Mouse (Mus musculus) adrenal gland, adult (tissue): ENCODE data around the gene Sh3pxd2a.
"Not testable (repeated sequence)": the region's sequence is repeated elsewhere in the genome, so short reads cannot be mapped to it uniquely, and the experiment has no call there.

Experiments used
- DNase-seq, 2 experiments: peaks; one replicate each; pipeline ENCODE4 v3.0.0; 2022 to 2023; ENCODE audit warnings: low spot score in 1 of 2; ENCODE audit not compliant: inconsistent age in 2 of 2

The Sh3pxd2a gene

DNA sequence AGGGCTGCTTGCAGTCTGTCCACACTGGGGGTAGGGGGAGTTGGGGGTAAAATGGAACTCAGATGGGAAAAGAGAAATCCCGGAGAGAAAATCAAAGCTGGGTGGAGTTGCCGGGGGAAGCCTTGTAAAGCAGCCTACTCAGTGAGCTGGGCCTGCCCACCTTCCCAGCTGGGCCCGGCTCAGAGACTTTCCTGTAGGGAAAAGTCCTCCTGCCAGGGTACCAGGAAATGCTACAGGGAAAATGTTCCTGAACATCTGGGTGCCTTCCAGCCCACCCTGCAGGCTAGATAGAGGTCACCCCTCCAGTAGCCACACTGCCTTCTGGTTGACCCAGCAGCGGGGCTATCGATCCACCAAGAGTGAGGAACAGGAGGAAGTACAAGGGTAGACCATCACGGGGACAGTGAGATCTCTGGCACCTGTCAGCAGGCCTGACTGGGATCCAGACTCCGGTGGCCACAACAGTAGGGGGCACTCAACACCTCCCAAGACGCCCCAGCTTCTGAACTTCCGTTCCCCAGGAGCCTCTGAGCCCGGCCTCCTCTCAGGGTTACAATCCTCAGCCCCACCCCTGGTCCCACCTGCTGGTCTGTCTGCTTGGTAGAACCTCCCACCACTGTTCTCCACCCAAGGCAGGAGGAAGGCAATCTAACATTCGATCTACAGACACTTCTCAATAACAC is 51.5 kb downstream of the Sh3pxd2a start:
- no peak for DNase-seq

DNA sequence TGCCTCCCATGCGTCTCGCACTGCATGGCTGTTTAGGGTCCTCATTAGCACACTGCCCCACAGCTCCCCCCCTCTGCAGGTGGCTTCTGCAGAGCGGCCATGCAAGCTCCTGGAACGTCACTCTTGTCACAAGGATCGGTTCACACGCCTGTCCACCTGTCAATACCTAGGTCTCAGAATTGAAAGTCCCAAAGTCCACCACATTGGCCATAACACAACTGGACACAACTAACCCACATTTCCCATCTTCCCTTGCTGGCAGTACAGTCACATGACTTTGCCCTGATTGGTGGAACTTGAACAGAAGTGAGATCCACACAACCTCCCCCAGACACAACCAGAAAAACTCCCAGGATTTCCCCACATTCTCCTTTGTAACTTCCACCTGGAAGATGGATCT is 53.9 kb downstream of the Sh3pxd2a start:
- no peak for DNase-seq

DNA sequence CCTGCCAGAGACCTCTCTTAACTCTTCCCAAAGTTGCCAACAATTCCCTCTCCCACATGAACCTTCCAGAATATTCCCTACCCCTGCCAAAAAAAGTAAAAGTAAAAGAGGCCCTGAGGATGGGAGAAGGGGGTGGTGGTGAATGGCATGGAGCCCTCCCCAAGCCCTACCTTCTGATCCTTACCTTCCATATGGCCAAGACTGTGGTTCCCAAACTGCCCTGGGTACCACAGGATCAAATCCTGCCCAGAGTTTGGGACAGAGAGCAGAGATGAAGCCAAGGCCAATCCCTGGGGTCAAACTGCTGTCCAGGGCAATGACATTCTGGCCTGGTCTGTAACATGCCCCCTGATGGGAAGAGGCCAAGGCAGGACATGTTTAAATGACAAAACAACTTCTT is 55.1 kb downstream of the Sh3pxd2a start:
- no peak for DNase-seq

DNA sequence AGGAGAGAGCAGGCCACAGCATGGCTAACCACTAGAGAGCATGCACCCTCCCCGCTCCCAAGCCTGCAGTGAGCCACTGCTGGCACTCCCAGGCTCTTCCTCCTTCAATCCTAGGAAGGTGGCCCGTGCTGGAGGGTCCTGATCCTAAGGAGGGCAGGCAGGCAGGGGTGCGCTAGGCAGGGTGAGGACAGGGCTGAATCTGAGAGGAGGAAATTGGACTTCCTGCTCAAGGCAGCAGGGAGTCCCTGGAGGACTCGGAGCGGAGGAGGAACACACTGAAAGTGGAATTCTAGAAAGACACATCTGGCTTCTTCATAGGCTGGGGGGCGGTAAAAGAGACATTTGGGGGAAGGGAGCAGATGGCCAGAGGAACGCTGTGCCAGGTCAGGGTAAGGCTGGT is 55.5 kb downstream of the Sh3pxd2a start:
- no peak for DNase-seq

DNA sequence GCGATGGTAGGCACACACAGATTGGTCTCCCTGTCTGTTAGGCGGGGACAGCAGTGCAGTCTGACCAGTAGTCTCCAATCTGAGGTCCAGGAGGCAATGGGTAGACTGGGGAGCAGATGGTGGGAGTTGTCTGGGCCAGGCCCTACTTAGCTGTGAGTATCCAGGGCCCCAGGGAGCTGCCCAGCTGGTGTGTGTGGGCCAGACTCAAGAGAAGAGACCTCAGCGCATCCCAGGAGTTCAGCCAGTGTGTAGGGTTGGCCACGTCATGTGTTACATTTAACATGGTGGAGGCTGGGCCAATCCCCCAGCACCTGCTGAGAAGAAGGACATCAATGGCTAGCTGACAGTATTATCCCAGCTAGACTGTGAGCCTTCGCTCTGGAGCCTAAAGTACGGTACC is 56.9 kb downstream of the Sh3pxd2a start:
- DNase-seq, result no peak

DNA sequence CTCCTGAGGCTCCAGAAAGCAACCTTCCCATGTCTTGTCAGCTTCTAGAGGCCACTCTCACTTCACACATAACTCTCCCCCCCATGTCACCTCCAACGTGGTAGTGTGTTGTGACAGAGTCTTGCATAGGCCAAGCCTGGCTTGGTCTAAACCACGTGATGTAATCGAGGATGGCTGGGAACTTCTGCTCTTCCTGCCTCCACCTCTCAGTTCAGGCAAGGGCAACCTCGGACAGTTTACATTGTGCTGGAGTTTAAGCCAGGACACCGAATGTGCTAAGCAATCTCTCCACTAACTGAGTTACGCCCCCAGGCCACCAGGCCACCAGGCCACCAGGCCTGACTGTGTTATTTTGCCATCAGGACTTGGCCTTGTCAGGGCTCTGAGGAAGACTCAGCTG is 57.7 kb downstream of the Sh3pxd2a start:
- DNase-seq, result no peak

DNA sequence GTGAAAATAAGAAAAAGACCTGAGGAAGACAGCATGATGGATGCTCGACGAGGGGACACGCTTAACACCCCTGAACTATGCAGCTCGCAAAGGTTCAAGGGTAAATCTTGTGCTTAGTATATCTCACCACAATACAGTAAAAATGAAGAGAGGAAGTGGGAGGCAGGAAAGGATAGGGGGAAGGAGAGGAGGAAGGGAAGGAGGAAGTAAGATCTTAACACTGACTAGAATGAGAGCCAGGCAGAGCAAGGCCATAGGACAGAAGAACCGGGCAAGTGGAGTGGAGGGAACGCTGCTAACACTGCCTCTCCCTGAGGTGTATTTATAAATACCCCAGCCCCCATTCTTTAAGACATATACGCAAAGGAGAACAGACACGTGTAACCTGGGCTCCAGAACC is 58.7 kb downstream of the Sh3pxd2a start:
- DNase-seq, result no peak

DNA sequence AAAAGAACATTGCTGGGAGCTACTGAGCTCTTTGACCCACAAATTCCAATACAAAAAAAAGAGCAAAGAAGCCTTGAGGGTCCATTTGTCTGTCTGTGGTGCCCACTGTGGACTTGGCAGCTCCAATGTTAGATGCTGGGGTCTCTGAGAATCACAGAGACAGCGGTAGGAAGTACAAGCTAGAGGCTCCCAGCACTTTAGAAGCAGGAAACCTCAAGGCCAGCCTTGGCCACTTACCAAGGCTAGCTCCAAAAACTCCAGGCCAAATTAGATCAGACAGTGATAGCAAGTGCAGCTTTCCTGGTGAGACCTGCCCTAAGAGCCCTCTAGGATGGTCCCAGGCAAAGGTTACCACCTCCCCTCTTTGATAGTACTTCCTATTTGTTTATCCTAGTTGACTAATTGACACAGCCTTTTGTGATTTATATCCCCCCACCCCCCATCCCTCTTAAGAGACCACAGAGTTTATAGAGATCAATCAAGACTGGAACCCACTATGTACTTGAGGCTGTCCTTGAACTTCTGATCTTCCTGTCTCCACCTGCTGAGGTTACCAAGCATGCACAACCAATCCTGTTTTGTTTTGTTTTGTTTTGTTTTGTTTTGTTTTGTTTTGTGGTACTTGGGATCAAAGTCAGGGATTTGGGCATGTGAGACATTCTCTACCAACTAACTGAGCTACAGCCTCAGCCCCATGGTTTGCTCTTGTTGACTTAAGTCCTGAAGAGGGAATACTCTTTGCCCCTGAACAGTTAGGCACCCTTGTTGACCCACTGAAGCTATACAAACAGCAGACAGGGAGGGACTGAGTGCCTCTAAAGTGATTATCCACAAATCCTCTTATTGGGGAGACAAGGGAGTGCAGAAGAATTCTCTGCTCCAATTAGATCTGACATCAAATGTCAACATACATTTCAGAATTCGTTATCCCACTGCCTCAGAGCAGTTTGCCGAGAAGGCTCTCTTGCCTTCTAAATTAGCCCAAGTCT is 60.5 kb downstream of the Sh3pxd2a start:
- peak; percentile 40 to 69 for DNase-seq

DNA sequence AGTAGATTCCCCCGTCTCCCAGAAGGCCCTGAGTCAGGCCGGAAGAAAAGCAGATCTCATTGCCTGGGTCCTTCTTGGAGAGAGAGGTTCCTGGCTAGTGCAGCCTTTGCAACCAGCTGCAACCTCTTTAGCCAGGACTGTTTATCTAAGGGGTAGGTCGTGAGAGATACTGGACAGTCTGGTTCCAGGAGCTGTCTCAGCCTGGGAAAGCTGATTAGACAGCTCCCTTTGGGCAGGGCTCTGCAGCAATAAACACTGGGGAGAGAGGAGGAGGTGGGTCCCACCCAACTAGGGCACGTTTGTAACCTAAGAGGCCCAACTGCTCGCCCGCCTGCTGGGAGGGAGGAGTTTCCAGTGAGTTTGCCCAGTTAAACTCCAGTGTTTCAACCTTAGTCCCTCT is 61.2 kb downstream of the Sh3pxd2a start:
- DNase-seq, result peak in 1 of 2 experiments; percentile 38

DNA sequence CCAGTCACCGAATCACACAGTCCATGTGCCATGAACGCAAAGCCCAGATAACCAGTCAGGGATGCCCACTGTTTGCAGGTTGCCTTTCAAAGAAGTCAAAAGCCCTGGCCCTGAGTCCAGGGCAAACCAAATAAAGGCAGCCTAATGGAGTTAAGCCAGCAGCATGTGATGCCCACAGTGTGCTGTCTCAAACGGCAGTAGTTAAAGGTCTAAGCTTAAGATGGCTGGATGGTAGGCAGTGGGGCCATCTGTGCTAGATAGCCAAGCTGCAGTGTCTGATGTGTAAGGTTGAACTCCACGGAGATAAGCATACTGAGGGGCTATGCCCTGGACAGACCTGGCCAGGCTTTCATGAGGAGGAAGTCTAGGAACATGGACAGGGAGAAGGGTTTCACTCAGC is 61.7 kb downstream of the Sh3pxd2a start:
- DNase-seq, result no peak

DNA sequence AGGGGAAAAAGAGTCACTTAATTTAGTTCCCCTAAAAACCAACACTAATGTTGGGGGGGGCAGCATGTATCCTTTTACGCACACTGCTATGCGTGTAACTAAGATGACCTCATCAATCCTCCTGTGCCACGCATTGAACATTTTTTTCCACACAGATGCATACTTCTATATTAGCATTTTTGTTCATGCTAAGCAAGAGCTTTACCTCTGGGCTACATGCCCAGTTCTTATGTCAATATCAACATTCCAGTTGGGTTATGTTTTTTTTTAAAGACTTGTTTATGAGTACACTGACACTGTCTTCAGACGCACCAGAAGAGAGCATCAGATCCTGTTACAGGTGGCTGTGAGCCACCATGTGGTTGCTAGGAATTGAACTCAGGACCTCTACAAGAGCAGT is 64.5 kb downstream of the Sh3pxd2a start:
- no peak for DNase-seq

DNA sequence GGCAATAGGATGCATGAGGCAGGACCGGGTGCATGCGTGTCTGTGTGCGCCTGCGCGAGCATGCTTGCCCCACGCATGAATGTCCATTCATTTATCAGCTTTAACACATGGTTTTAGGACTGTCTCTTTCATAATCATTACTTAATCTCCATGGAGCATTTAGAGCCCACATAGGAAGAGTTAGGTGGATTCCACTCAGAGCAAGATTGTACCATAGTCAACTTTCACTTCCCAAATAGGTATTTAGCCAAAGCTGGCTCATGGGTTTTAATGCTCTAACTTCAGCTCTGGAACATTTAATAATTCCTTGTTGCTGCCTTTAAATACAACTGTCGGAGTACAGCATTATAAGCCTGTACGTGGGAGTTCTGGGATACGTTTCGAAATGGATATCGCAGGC is 65.2 kb downstream of the Sh3pxd2a start:
- DNase-seq, result no peak

DNA sequence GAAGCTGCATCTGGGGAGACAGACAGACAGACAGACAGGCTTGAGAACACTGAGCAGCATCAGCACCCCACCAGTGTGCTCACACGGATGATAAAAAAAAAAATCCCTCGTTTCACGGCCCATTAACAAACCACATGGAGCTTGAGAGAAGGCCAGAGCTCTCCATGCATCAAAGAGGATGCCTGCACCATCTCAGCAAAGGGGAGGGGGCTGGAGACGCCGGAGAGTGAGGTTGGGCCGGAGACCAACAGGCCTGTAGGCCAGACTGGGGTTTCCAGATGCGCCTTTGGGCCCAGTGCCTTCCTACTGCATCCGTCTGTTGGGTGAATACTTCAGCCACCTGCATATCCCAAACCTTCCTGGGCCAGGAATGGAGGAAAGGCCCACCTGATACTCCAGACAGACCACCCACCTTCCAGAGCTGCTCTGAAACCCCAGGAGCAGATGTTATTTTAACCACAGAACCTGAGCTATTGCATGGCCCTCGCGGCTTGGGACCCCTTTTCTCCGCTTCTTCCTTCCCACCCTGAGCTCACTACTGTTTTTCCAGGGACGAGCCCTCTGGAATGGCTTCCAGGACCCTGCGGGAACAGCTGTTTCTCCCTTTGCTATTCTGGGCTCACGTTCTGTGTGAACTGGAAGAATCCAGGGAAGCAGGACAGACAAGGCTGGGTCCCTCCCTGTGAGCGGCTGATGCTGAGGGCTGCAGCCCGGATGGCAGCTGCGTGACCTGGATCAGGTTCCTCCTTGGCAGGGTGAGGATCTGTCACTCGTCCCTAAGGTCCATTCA is 66.1 kb downstream of the Sh3pxd2a start:
- no peak for DNase-seq

DNA sequence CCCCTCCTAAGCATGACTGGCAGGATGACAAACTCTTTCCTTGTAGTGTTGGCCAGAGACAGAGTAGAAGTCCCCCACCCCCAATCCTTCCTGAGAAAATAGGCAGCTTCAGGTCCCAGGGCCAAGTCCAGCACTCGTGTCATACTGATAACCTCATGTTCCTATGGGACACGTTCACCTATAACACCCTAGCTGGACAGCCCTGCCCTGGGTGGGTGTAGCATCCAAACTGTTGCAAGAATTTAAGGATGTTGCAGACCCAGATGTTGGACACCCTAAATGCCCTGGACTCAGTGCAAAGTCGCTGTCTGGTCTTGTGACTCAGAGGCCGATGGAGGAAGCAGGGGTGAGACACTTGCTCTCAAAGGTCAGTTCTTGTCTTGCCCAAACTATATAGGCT is 68.9 kb downstream of the Sh3pxd2a start:
- no peak for DNase-seq

DNA sequence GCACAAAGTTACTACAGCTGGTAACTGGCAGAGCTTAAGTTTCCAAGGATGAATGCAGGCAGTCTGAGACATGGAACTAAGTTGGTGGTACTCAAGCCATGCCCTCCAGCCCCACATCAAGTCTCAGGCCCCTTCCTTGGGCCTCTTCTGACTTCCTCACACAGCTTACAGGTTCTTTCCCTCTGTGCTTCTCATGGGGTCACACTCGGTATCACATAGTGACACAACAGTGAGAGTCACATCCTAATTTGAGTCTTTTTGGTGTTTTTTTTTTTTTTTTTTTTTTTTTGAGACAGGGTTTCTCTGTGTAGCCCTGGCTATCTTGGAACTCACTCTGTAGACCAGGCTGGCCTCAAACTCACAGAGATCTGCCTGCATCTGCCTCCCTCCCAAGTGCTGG is 69.4 kb downstream of the Sh3pxd2a start:
- DNase-seq, result not testable (repeated sequence)

DNA sequence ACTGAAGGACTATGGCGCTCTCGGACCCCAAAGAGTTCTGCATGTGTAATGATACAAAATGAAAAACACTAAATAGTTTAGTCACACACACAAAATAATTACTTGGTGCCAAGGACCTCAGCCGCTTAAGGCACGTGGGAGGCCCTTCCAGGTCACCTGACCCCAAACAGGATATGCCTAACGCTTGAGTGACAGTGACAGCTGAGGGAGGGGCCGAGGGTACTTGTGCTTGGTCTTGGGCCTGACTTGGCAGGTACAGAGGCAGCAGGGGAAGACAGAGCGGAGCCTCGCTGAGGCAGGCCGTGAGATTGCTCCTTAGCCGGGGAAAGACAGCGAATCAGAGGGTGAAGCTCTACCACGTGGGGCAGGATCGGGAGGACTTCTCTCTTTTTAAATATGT is 73.3 kb downstream of the Sh3pxd2a start:
- no peak for DNase-seq

DNA sequence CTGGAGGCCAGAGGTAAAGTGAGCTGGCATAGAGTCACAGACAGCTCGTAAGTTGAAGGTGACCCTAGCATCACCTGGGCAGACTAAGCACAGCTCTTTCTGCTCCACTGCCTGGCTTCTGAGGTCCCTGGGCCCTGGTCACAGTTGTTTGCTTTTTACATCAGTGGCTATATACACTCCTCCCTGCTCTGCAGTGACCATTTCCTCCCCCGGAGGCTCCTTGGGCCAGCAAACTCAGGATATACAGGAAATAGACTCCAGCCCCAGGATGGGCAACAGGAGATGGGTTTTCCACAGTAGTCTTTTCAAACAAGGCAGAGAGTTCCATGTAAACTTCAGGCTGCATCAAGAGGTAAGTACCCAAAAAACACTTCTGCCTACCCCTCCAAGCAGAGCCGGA is 76.3 kb downstream of the Sh3pxd2a start:
- DNase-seq, result no peak

DNA sequence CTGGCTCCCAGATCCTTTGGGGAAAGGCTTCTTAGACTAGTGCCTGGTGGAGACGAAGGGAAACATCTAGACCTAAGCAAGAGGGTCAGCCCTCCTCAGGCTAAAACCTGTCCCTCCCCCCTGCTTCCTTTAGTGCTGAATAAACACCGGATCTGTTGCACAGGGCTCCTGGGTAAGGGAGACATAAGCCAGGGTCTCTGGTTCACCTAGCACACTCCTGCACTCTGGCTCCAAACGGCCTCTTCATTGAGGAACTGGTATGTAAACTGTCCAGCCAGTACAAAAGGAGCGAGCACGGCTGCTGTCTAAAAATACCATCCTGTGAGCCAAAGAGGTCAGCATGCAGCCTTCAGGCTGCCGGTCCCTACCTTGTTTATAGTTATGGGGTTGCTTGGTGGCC is 76.8 kb downstream of the Sh3pxd2a start:
- no peak for DNase-seq

DNA sequence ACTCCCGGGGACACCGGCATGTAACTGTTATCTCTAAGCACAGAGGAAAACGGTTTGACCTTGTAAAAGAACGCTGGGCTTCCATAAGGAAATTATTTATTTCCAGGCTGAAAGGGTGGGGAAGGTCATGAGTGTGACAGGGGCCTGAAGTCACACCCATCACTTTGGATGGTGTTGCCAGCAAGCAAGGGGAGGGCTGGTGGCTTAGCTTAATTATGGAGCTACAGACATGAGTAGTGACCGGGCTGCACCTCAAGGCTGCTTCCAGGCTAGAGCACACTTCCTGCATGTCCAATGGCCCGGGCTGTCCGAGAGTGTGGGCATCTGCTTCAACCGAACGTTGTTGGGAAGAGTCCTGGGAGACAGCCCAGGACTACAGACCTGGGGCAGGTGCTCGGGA is 78.2 kb downstream of the Sh3pxd2a start:
- DNase-seq, result peak in 1 of 2 experiments; percentile 57

DNA sequence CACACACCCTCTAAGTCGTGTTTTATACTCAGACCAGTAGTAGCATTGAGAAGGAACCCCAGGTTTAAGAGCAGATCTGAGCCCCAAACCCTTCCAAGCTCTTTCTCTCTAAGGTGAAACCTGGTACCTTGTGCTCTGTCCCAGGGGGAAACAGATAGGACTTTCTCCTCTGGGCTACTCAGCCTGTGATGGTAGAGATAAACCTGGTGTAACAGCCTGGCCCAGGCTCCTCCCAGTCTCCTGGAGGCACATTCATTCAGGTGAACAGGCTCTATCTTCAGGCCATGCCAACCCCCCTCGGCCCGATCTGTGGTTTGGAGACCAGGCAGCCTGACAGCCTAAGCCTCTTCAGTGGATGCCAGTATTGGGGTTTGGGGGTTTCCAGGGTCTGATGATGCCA is 79.6 kb downstream of the Sh3pxd2a start:
- DNase-seq, result no peak

DNA sequence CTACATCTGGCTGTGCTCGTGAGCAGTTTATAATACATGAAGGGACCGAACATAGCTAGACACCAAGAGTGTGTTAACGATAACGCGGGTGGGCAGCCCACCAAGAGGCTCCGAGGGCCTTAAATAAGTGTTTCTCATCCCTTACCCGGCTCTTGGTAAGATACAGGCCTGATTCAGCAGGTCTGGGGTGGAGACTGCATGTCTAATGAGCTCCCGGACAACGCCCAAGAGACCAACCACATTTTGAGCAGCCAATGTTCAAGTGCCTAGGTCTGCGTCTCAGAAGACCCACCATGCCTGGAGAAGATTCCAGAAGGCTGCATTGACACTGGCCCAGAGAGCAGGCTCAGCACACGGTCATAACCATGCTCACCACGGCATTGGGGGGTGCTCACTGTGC is 80.2 kb downstream of the Sh3pxd2a start:
- no peak for DNase-seq

DNA sequence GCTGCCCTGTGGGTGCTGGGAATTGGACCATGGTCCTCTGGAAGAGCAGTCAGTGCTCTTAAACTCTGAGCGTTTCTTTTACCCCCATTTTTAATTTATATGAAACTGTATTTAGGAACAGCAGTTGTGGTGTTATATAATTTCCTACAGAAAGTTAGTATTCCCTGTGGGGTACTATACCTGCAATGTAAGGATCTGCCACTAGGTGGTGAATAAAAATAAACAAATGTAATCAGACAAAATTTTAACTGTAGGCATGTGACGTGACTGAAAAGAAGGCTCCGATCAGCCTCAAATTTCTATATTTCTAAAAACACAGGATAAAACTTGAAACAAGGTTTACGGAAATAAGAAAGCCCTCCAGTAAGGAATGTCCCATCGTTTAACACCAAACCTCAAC is 81.9 kb downstream of the Sh3pxd2a start:
- peak in 1 of 2 experiments; percentile 61 for DNase-seq
